Mouse (Mus musculus) kidney, postnatal 14 days (tissue): ENCODE data around the gene Gbp8.
"Not testable (repeated sequence)": the region's sequence is repeated elsewhere in the genome, so short reads cannot be mapped to it uniquely, and the experiment has no call there.

Experiments used
- DNase-seq: peaks from one replicate; pipeline ENCODE4 v3.0.0; 2022; ENCODE audit warnings: mixed read lengths

Gbp8 gene

GRCm38 (mm10) chr5:105139409-105140088, at the start of gene Gbp8, which contains the start of the genes Gbp9 and Gbp4:
Gbp8 (minus strand) TSS chr5:105139540.
Gbp9 (minus strand) TSS chr5:105139539.
Gbp4 (minus strand) TSS chr5:105139586.
- DNase-seq, result peak; percentile 37

- no peak for DNase-seq
Measured at GRCm38 (mm10) chr5:105181446-105181845, 42.1 kb upstream of the Gbp8 start.

- DNase-seq, result no peak
Measured at GRCm38 (mm10) chr5:105156582-105156981, 17.2 kb upstream of the Gbp8 start.

- no peak for DNase-seq
Measured at GRCm38 (mm10) chr5:105154049-105154448, 14.7 kb upstream of the Gbp8 start.

- not testable (repeated sequence) for DNase-seq
Measured at GRCm38 (mm10) chr5:105148062-105148461, 8.7 kb upstream of the Gbp8 start.

- DNase-seq, result peak; percentile 27
Measured at GRCm38 (mm10) chr5:105146447-105146846, 7.1 kb upstream of the Gbp8 start.

- peak; percentile 31 for DNase-seq
Measured at GRCm38 (mm10) chr5:105145731-105146130, 6.4 kb upstream of the Gbp8 start.

- DNase-seq, result not testable (repeated sequence)
Measured at GRCm38 (mm10) chr5:105140089-105140810, 910 bp upstream of the Gbp8 start.

- no peak for DNase-seq
Measured at GRCm38 (mm10) chr5:105138906-105139305, 434 bp downstream of the Gbp8 start.

- DNase-seq, result not testable (repeated sequence)
Measured at GRCm38 (mm10) chr5:105136706-105137304, 2.5 kb downstream of the Gbp8 start.

GRCm38 (mm10) chr5:105121731-105122130, 17.6 kb downstream of the Gbp8 start:
- not testable (repeated sequence) for DNase-seq

- DNase-seq, result no peak
Measured at GRCm38 (mm10) chr5:105115740-105116139, 23.6 kb downstream of the Gbp8 start.

- DNase-seq, result no peak
Measured at GRCm38 (mm10) chr5:105114696-105115095, 24.6 kb downstream of the Gbp8 start.

GRCm38 (mm10) chr5:105113656-105114055, 25.7 kb downstream of the Gbp8 start:
- DNase-seq, result no peak

- DNase-seq, result peak; percentile 81
Measured at GRCm38 (mm10) chr5:105110271-105110852, 29.0 kb downstream of the Gbp8 start.

GRCm38 (mm10) chr5:105109775-105110174, 29.6 kb downstream of the Gbp8 start:
- peak; percentile 3 for DNase-seq

- DNase-seq, result not testable (repeated sequence)
Measured at GRCm38 (mm10) chr5:105105689-105106088, 33.7 kb downstream of the Gbp8 start.

- DNase-seq, result no peak
Measured at GRCm38 (mm10) chr5:105081900-105082299, 57.4 kb downstream of the Gbp8 start.

GRCm38 (mm10) chr5:105068356-105068755, 71.0 kb downstream of the Gbp8 start:
- not testable (repeated sequence) for DNase-seq

- not testable (repeated sequence) for DNase-seq
Measured at GRCm38 (mm10) chr5:105064443-105064842, 74.9 kb downstream of the Gbp8 start.

- no peak for DNase-seq
Measured at GRCm38 (mm10) chr5:105063321-105063720, 76.0 kb downstream of the Gbp8 start.

GRCm38 (mm10) chr5:105062403-105062802, 76.9 kb downstream of the Gbp8 start:
- not testable (repeated sequence) for DNase-seq

- DNase-seq, result no peak
Measured at GRCm38 (mm10) chr5:105060224-105060623, 79.1 kb downstream of the Gbp8 start.
